Mouse (Mus musculus) kidney, adult 2 months (tissue): ENCODE results near the gene Decr2. TPM values are rescaled to one million over a fixed set of nuclear protein-coding genes. Genes with fewer than 3 reads are reported as not detected.

Experiments used
- DNase-seq: peaks from one replicate; pipeline ENCODE4 v3.0.0; 2021
- H3K27ac ChIP-seq: fragments of 200-500 bp; 2 replicates; pipeline ENCODE4 v1.5.1; 2012; ENCODE audit warnings: low read depth, low read length, control low read depth, inconsistent platforms; ENCODE audit not compliant: insufficient read depth
- H3K27me3 ChIP-seq: fragments of 200-500 bp; replicated peaks from 2 replicates; pipeline ENCODE4 v1.6.1; 2012; ENCODE audit warnings: mild to moderate bottlenecking, moderate library complexity, low read length, inconsistent platforms; ENCODE audit not compliant: control insufficient read depth, insufficient read depth
- H3K36me3 ChIP-seq: fragments of 200-500 bp; 2 replicates; pipeline ENCODE4 v1.6.1; 2012; ENCODE audit warnings: mild to moderate bottlenecking, moderate library complexity, low read length, inconsistent platforms; ENCODE audit not compliant: control insufficient read depth, insufficient read depth
- H3K4me1 ChIP-seq: fragments of 200-500 bp; 2 replicates; pipeline ENCODE4 v1.6.1; 2011; ENCODE audit warnings: low read length; ENCODE audit not compliant: control insufficient read depth, insufficient read depth
- H3K4me3 ChIP-seq: fragments of 200-500 bp; 2 replicates; pipeline ENCODE4 v1.5.1; 2011; ENCODE audit warnings: mild to moderate bottlenecking, low read depth, low read length, control low read depth; ENCODE audit not compliant: insufficient read depth
- CTCF ChIP-seq: fragments of 200-500 bp; conservative IDR thresholded peaks from 2 replicates; pipeline ENCODE4 v1.5.1; 2011; ENCODE audit warnings: low read depth, mild to moderate bottlenecking, control low read depth, low read length, moderate library complexity, mixed read lengths; ENCODE audit not compliant: insufficient read depth, insufficient read length
- POLR2A ChIP-seq: fragments of 200-500 bp; IDR thresholded peaks from one replicate; pipeline ENCODE4 v1.6.1; 2011; ENCODE audit warnings: low read depth, low read length, control low read depth
- WGBS: fragments of 180-500 bp; shearing (Covaris S2); methylation state at CpG from one replicate; pipeline ENCODE4 v1.1.7; 2018; 5-methylcytosine and 5-hydroxymethylcytosine counted together
- polyA plus RNA-seq: library from polyadenylated mRNA; depleted of rRNA; stranded (reverse); fragments of >200 nt; gene quantifications from 2 replicates; pipeline ENCODE4 v1.2.3, GENCODE M21; 2012

The Decr2 gene
- polyA plus RNA-seq, 1 experiment: 74.9 TPM

DNA sequence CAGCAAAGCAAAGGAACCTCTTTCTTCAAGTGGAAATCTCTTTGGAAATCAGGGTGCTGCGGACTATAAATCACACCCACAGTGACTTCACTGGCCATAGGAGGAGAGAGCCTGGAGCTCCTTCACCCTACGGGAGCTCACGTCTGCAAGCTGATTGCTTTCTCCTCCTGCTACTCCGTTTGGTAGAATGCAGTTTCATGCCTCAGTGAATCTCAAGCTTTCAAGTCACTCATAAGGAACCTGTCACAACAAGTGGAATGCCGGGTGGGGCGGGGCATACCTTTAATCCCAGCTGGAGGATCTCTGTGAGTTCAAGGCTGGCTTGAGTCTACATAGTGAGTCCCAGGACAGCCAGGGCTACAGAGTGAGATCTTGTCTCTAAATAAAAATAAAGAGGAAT, 35.0 kb downstream of the Decr2 start:
- peak; percentile 78 for DNase-seq
- H3K4me1 ChIP-seq: peaks cover 27% of the 10 kb centered on the region; the same call in 1 of the 2 replicates
- H3K36me3 ChIP-seq: no peaks in the 10 kb centered on the region
- peak overlapping the region; percentile 3; the same call in 1 of the 2 replicates for H3K27ac ChIP-seq
- no peaks in the 10 kb centered on the region for H3K27me3 ChIP-seq
- WGBS: 31% methylated on average over 6 of the region's 6 CpGs
- TF ChIP-seq POLR2A: no peak
- TF ChIP-seq CTCF: no peak
- no peak overlapping the region for H3K4me3 ChIP-seq

DNA sequence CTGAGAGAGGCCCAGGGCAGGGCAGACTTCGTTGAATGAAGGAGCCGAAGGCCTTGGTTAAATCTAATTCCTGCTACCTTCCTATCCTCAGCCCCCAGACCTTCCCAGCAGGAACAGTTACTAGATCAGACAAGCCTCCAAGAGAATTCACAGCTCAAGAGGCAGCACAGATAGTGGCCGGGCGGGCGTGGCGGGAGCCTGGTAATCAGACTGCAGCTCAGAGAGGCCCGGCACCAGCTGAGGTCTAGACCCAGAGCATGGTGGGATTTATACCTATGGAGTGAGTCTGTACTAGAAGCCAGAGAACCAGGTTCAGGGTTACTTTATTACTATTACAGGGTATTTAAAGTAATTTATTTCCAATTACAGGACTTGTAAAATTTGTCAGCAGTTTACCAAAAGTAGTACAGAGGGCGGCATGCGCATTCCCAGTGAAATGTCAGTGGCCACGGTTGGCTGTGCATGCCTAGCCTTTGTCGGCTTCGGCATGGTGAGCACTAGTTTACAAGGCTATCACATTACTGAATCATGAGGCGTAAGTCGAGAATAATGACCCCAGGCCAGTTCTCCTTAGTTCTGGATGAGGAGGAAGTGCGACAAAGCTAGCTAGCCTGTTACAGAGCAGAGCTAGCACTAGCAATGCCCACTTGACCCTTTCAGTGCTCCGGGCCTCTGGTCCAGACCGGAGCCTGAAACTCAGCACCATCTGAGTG, 35.8 kb downstream of the Decr2 start:
- peak; percentile 74 for DNase-seq
- H3K27ac ChIP-seq: peak overlapping the region; percentile 3

DNA sequence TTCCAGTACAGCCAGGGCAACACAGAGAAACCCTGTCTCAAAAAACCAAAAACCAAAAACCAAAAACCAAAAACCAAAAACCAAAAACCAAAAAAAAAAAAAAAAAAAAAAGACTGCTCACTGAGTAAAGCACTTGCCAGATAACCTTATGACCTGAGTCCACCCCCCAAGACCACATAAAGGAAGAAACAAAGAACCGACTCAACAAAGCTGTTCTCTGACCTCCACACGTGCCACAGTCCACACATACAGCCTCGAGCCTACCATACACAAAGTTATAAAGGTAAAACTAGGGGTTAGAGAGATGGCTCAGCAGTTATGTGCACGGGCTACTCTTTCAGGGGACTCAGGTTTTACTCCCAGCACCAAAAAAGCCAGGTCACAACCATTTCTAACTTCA, 37.4 kb downstream of the Decr2 start:
- H3K27ac ChIP-seq: no peak overlapping the region
- H3K36me3 ChIP-seq: no peaks in the 10 kb centered on the region
- no peaks in the 10 kb centered on the region for H3K27me3 ChIP-seq
- DNase-seq: no peak
- peaks cover 27% of the 10 kb centered on the region; the same call in 1 of the 2 replicates for H3K4me1 ChIP-seq
- 89% methylated on average over 4 of the region's 4 CpGs for WGBS
- no peak overlapping the region for H3K4me3 ChIP-seq
- TF ChIP-seq POLR2A (no peak), CTCF (no peak)

More for the DNA sequence above, 35.8 kb downstream of the Decr2 start:
- peaks cover 27% of the 10 kb centered on the region; the same call in 1 of the 2 replicates for H3K4me1 ChIP-seq
- 34% methylated on average over 17 of the region's 17 CpGs for WGBS
- TF ChIP-seq POLR2A (no peak), CTCF (no peak)
- no peak overlapping the region for H3K4me3 ChIP-seq
- no peaks in the 10 kb centered on the region for H3K27me3 ChIP-seq
- H3K36me3 ChIP-seq: no peaks in the 10 kb centered on the region

DNA sequence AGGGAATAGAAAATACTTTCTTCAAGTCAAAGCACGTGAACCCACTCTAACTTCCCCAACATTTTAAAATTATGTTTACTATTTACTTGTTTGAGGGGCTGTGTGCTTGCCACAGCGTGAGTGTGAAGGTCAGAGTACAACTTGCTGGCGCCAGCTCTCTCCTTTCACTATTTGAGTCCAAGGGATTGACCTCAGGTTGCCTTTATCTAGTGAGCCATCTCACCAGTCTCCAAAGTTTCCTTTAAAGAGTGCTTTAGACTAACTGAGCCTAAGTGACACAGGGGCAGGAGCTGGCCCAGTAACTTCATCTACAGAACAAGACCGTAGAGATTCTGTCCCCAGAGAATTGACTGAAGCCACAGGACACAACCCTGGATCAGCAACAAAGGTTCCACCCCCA, 38.1 kb downstream of the Decr2 start:
- H3K27ac ChIP-seq: peak overlapping the region; percentile 45; the same call in 1 of the 2 replicates
- DNase-seq: peak; percentile 74
- TF ChIP-seq CTCF: no peak
- TF ChIP-seq POLR2A: no peak

DNA sequence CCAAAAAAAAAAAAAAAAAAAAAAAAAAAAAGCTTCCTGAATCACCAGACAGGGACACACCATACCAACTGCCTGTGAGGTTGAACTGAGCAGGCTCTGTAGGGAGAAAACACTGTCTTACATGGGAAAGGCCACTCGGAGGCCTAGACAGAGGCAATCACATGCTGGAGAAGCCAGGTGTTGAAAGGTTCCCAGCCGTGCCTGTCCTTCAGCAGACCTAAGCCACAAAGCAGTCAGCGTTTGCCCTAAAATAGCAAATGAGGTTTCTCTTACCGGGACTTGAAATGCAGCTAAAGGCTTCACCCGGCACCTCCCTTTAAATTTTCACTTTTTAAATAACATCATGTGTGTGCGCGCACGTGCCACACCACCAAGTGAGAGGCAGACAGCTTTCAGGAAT, 42.0 kb downstream of the Decr2 start:
- Histone ChIP-seq H3K4me1 (peaks cover 14% of the 10 kb centered on the region; the same call in 1 of the 2 replicates), H3K4me3 (no peak overlapping the region), H3K36me3 (no peaks in the 10 kb centered on the region), H3K27me3 (no peaks in the 10 kb centered on the region), H3K27ac (no peak overlapping the region)
- no peak for DNase-seq
- no peak for TF ChIP-seq CTCF
- WGBS: 92% methylated on average over 8 of the region's 8 CpGs

More for the DNA sequence above, 38.1 kb downstream of the Decr2 start:
- Histone ChIP-seq H3K36me3 (no peaks in the 10 kb centered on the region), H3K4me1 (peaks cover 23% of the 10 kb centered on the region; the same call in 1 of the 2 replicates), H3K4me3 (no peak overlapping the region), H3K27me3 (no peaks in the 10 kb centered on the region)
- 46% methylated on average over 4 of the region's 4 CpGs for WGBS

DNA sequence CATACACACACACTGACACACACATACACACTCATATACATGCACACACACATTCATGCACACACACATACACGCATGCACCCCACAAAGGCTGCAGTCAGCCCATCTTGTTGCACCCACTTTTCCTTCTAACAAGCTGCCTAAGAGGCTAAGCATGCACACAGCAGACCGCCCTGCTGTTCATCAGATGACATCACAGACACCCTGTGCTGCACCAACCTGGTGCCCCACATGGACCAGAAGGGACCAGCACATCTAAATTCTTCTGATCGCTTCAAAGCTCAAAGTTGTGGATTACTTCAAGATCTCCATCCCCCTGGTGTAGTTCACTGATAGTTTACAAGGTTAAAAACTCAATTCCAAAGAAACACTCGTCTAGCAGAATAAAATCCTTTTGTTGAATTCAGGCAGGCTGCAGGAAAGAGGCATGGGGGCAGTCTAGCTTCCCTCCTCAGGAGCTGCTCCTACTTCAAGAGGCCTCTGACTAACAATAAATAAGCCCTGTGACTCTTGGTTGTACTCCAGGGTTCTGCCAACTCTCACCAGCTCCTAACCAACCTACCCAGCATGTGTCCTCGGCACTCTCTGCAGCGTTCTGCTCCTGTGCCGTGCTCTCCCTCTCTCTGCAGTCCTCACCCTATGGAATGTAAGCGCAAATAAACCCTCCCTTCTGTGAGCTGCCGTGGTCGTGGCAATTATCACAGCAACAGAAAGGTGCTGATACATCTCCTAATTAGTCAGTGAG, 43.7 kb downstream of the Decr2 start:
- WGBS: 72% methylated on average over 10 of the region's 10 CpGs
- Histone ChIP-seq H3K36me3 (no peaks in the 10 kb centered on the region), H3K27me3 (no peaks in the 10 kb centered on the region), H3K27ac (no peak overlapping the region), H3K4me3 (no peak overlapping the region), H3K4me1 (peaks cover 13% of the 10 kb centered on the region; the same call in 1 of the 2 replicates)
- no peak for DNase-seq
- TF ChIP-seq POLR2A: no peak
- TF ChIP-seq CTCF: no peak

DNA sequence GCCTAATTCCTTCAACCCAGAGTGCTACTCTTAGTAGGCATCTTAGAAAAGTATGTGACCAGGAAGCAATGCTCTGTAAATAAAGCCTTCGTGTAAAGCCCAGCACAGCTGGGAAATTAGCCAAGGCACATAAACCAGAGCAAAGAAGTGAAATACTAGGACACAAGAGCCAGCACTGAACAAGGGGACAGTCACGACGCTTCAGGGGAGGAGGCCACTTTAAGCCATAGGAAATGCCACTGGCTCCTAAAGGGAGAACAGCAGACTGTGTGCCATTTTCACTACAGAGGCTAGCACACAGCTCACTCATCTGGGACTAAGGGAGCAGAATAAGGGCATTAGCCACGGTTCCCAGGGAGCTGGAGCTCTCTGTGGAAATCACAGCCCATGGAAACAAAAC, 44.9 kb downstream of the Decr2 start:
- TF ChIP-seq POLR2A: no peak
- TF ChIP-seq CTCF: no peak
- H3K36me3 ChIP-seq: no peaks in the 10 kb centered on the region
- no peak overlapping the region for H3K4me3 ChIP-seq
- 41% methylated on average over 4 of the region's 4 CpGs for WGBS
- H3K27ac ChIP-seq: no peak overlapping the region
- H3K27me3 ChIP-seq: no peaks in the 10 kb centered on the region
- no peak for DNase-seq
- peaks cover 11% of the 10 kb centered on the region; the same call in 1 of the 2 replicates for H3K4me1 ChIP-seq
